Mouse (Mus musculus): ENCODE data around the gene 4930430F08Rik. TPM values are rescaled to one million over a fixed set of nuclear protein-coding genes. Genes with fewer than 3 reads are reported as not detected.

The 4930430F08Rik gene
- total RNA-seq, 2 experiments from 2014 or later = 4.6 to 5.1 TPM

DNA sequence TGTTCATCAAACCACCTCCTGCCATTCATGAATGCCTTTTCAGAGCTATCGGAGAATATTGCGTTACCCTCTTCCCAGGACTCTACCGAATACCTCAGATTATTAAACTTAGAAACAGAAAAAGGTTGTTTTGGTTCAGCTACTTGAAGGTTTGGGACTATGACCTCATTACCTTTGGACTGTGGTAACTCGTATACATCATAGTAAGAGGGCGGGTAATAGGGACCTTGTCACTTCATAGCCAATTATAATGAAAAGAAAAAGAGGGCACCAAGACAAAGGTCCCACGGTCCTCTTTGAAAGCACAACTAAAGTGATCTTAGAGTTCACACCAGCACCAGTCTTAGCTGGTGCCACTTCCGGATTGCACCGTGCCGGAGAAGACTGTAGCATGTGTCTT lies 67.9 kb downstream of the 4930430F08Rik start:
- intact Hi-C loops (cut with DNase I) = no loop called here
- no peak for DNase-seq

Other genes with a start within 250 kb of the 4930430F08Rik start
- not detected for gene Gm4302, start 249.6 kb downstream of the 4930430F08Rik start, total RNA-seq (2021)
- not detected for gene Gm4303, start 244.5 kb downstream of the 4930430F08Rik start, total RNA-seq (2021)
- gene Gm4305, start 239.3 kb downstream of the 4930430F08Rik start, total RNA-seq (2021) = not detected
- not detected for gene Gm4307, start 229.1 kb downstream of the 4930430F08Rik start, total RNA-seq (2021)
- gene Gm4312, start 207.9 kb downstream of the 4930430F08Rik start, total RNA-seq (2021) = not detected
- 10 to 100 TPM; 13.8 to 17.6 TPM for gene Tmtc3, start 103.1 kb downstream of the 4930430F08Rik start, total RNA-seq (2021)
- gene Cep290, start 102.9 kb downstream of the 4930430F08Rik start, total RNA-seq (2021) = 1 to 10 TPM; 3.3 to 3.7 TPM
- gene 1700017N19Rik, start 61 bp upstream of the 4930430F08Rik start, total RNA-seq (2021) = not detected